In genomic region chr8:105326141-105326672, GRCm38 (mm10) we compare ENCODE assay signal across 8 mouse cellular contexts. TPM values are rescaled to one million over a fixed set of nuclear protein-coding genes. Genes with fewer than 3 reads are reported as not detected.
DNase-seq lines count a peak whose midpoint lies in the region; ATAC-seq and TF ChIP-seq lines count a peak whose summit lies in the region.

Lrrc29 (minus strand) TSS chr8:105326278.
Tmem208 (plus strand) TSS chr8:105326354.

- peak within 1 kb of the TSS; percentile 89 for H3K9ac ChIP-seq in hindbrain, postnatal 0 days (replicated peaks; ENCODE audit: low read length)

- H3K9me3 ChIP-seq in hindbrain, postnatal 0 days (ENCODE audit: low read length), result no peaks in the 10 kb centered on the region

- TF ChIP-seq POLR2A in cortical plate, adult 2 months (IDR thresholded peaks at IDR 0.05; ENCODE audit: extremely low read depth, insufficient read depth, low read length), result peak; percentile 99

- peaks cover 7% of the 10 kb centered on the region; the same call in 1 of the 2 replicates for H3K4me1 ChIP-seq in cortical plate, adult 2 months (ENCODE audit: control insufficient read depth, insufficient read depth, low read length)
- peaks cover 19% of the 10 kb centered on the region for H3K4me1 ChIP-seq in hindbrain, postnatal 0 days (ENCODE audit: insufficient read depth, low read length)

- under 1% methylated on average over 36 of the region's 36 CpGs for WGBS in hindbrain, postnatal 0 days

- H3K4me2 ChIP-seq in hindbrain, postnatal 0 days (ENCODE audit: low read depth, low read length), result peak within 1 kb of the TSS; percentile 95

- H3K4me3 ChIP-seq in cortical plate, adult 2 months (ENCODE audit: insufficient read depth, low read length), result peak within 1 kb of the TSS; percentile 69
- H3K4me3 ChIP-seq in hindbrain, postnatal 0 days (ENCODE audit: low read length), result peak within 1 kb of the TSS; percentile 87

- peak; percentile 94 for ATAC-seq in hindbrain, postnatal 0 days
- peak; percentile 96 for ATAC-seq in megakaryocyte, adult 5-6 weeks (ENCODE audit: poor library complexity, severe bottlenecking)

- TF ChIP-seq CTCF in cortical plate, adult 2 months (IDR thresholded peaks at IDR 0.05; ENCODE audit: extremely low read depth, insufficient read depth, low read length), result 0 out of 2 replicates have a peak, but pooled peaks have one; percentile 18
- peak; percentile 74 for TF ChIP-seq CTCF in hindbrain, postnatal 0 days (IDR thresholded peaks at IDR 0.05; ENCODE audit: low read depth)

- H3K27ac ChIP-seq in cortical plate, adult 2 months (ENCODE audit: insufficient read depth, low read length), result no peak within 1 kb of the TSS
- peak within 1 kb of the TSS; percentile 77 for H3K27ac ChIP-seq in hindbrain, postnatal 0 days

- peaks cover 38% of the 10 kb centered on the region for H3K36me3 ChIP-seq in hindbrain, postnatal 0 days (ENCODE audit: insufficient read depth, low read length)

- H3K27me3 ChIP-seq in hindbrain, postnatal 0 days (ENCODE audit: insufficient read depth, low read length), result no peaks in the 10 kb centered on the region

- peak; percentile 99 for DNase-seq in adipocyte (ENCODE audit: low spot score)
- peak; percentile 93 to 94 for DNase-seq in gastrocnemius, adult 8-10 months (ENCODE audit: low spot score in 2 of 2)
- peak; percentile 98 for DNase-seq in hindbrain, postnatal 0 days (ENCODE audit: low spot score)
- DNase-seq in left cerebral cortex, adult 8-10 months (ENCODE audit: low spot score in 2 of 2), result peak; percentile 85 to 96
- DNase-seq in right cerebral cortex, adult 18-20 months, result peak; percentile 98
- DNase-seq in urinary bladder, adult 2 months (ENCODE audit: low spot score), result peak; percentile 81

RNA-seq across cellular contexts. Expression of gene Lrrc29, which starts in this region (rescaled TPM):
- polyA plus RNA-seq in cortical plate, adult 2 months (2012; rRNA removed), result 3.7 and 4.3 TPM in 2 replicates
- 1 to 10 TPM in 3 of 4 experiments, under 1 TPM in 1; 0.82 to 1.3 (median 1.0) TPM for total RNA-seq in gastrocnemius, adult 8-10 months (2022)
- total RNA-seq in hindbrain, postnatal 0 days (2014; rRNA removed), result 1.9 and 5.2 TPM in 2 replicates
- 3.1 and 4.1 TPM in 2 replicates for polyA plus RNA-seq in hindbrain, postnatal 0 days (2015; fragmentation: Nextera tagmentation; extraction: Ambion mirVana)
- 1 to 10 TPM; 5.8 to 8.7 (median 7.1) TPM for total RNA-seq in left cerebral cortex, adult 8-10 months (2022)
- 0.89 and 1.8 TPM in 2 replicates for total RNA-seq in megakaryocyte, adult 5-6 weeks (2015)
- total RNA-seq in megakaryocyte, adult 5-6 weeks (2017), result 1.7 and 3.1 TPM in 2 replicates
- 3.9 and 6.1 TPM in 2 replicates for polyA plus RNA-seq in urinary bladder, adult 2 months (2012; rRNA removed)

RNA-seq across cellular contexts. Expression of gene Tmem208, which starts in this region (rescaled TPM):
- 71.5 and 78.1 TPM in 2 replicates for polyA plus RNA-seq in cortical plate, adult 2 months (2012; rRNA removed)
- 10 to 100 TPM; 20.9 to 24.2 (median 22.9) TPM for total RNA-seq in gastrocnemius, adult 8-10 months (2022)
- total RNA-seq in hindbrain, postnatal 0 days (2014; rRNA removed), result 72.1 and 101 TPM in 2 replicates
- 138 and 143 TPM in 2 replicates for polyA plus RNA-seq in hindbrain, postnatal 0 days (2015; fragmentation: Nextera tagmentation; extraction: Ambion mirVana)
- 10 to 100 TPM; 33.7 to 46.5 (median 40.0) TPM for total RNA-seq in left cerebral cortex, adult 8-10 months (2022)
- 65.7 and 72.3 TPM in 2 replicates for total RNA-seq in megakaryocyte, adult 5-6 weeks (2015)
- total RNA-seq in megakaryocyte, adult 5-6 weeks (2017), result 33.0 and 40.9 TPM in 2 replicates
- polyA plus RNA-seq in urinary bladder, adult 2 months (2012; rRNA removed), result 72.7 and 103 TPM in 2 replicates
